Mouse (Mus musculus): ENCODE measurements around the gene Musk. TPM values are rescaled to one million over a fixed set of nuclear protein-coding genes. Genes with fewer than 3 reads are reported as not detected.

The Musk gene
- total RNA-seq, 2 experiments from 2014 or later, result not detected

GRCm38 (mm10) chr4:58307421-58307820 lies 21.7 kb downstream of the Musk start:
- no peak for ATAC-seq (replicated peaks; ENCODE audit: low FRiP score, low TSS enrichment, poor library complexity, severe bottlenecking)

DNA sequence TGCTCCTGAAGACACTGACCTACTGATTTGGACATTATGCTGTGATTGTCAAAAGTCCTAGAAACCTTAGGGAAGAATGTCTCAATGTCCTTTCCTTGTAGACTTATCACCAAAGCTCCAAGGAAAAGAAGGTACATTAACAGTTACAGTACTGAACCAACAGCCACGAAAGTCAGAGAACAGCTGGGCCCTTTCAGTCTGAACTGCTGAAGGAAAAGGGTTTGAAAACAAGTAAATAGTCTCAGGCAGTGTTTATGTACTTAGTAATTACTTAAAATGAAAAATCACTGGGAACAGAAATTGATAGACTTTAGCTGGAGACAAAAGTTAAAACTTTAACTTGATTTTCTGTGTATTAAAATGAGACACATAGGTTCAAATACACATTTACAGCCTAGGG lies 27.6 kb downstream of the Musk start:
- no peak for ATAC-seq (replicated peaks; ENCODE audit: low FRiP score, low TSS enrichment, poor library complexity, severe bottlenecking)

- no peak for ATAC-seq (replicated peaks; ENCODE audit: low FRiP score, low TSS enrichment, poor library complexity, severe bottlenecking)
Measured at GRCm38 (mm10) chr4:58314942-58315508, 29.3 kb downstream of the Musk start.

- ATAC-seq (replicated peaks; ENCODE audit: low FRiP score, low TSS enrichment, poor library complexity, severe bottlenecking), result no peak
Measured at GRCm38 (mm10) chr4:58317536-58317935, 31.8 kb downstream of the Musk start.

DNA sequence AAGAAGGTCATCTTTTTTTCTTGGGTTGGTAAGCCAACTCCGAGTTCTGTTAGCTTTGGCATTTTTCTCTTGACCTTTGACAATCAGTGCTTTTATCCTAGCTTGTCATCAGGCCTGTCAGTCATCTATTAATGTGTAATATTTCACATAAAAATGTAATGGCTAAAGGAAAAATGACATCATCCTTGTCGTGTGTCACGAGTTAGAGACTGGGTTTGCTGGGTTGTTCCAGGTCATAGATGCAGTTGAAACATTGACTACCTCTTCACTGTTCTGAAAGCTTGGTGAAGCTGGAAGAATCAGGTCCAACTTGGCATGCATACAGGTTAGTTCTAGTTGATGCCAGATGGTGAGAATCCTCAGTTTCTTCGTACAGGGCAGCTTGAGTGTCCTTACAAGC lies 34.5 kb downstream of the Musk start:
- ATAC-seq (replicated peaks; ENCODE audit: low FRiP score, low TSS enrichment, poor library complexity, severe bottlenecking), result no peak

- no peak for ATAC-seq (replicated peaks; ENCODE audit: low FRiP score, low TSS enrichment, poor library complexity, severe bottlenecking)
Measured at GRCm38 (mm10) chr4:58326746-58327145, 41.0 kb downstream of the Musk start.

- ATAC-seq (replicated peaks; ENCODE audit: low FRiP score, low TSS enrichment, poor library complexity, severe bottlenecking), result no peak
Measured at GRCm38 (mm10) chr4:58328231-58328630, 42.5 kb downstream of the Musk start.

GRCm38 (mm10) chr4:58330016-58330415 lies 44.3 kb downstream of the Musk start:
- ATAC-seq (replicated peaks; ENCODE audit: low FRiP score, low TSS enrichment, poor library complexity, severe bottlenecking), result no peak

- ATAC-seq (replicated peaks; ENCODE audit: low FRiP score, low TSS enrichment, poor library complexity, severe bottlenecking), result no peak
Measured at GRCm38 (mm10) chr4:58330864-58331638, 45.3 kb downstream of the Musk start.

DNA sequence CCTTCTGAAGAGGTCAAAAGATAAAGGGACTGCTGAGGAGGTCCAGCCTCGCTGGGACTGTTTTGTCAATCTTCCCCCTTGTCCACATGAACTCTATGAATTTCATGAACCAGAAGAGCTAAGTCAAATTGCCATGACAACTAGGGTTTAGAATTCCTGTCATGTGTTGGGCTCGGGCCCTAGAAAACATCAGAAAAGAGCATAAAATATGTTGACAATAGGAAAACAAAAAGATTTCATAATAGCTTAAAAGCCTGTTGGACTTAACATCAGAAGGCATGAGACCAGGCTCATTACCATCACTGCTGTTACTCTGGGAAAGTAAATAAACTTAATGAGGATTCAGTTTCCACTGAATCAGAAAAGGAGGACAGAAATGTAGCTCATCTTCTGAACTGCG lies 46.6 kb downstream of the Musk start:
- ATAC-seq (replicated peaks; ENCODE audit: low FRiP score, low TSS enrichment, poor library complexity, severe bottlenecking), result no peak

DNA sequence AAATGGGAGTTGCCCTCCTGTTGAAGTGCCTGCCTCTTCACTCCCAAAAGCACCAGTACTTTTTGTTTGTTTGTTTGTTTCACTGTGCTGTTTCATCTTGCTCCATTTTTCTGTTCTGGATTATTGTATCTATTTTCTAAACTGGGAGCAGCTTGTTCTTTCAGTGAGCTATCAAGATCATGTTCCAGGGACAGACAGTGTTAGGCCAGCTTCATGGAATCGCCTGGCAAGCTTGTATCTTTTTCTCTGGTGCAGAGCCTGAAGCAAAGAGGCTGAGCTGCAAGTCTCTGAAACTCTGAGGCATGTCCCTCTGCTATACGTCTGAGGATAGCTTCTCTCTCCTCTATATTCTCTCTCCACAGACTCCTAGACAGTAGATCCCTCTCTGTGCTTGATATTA lies 50.5 kb downstream of the Musk start:
- ATAC-seq (replicated peaks; ENCODE audit: low FRiP score, low TSS enrichment, poor library complexity, severe bottlenecking), result no peak

DNA sequence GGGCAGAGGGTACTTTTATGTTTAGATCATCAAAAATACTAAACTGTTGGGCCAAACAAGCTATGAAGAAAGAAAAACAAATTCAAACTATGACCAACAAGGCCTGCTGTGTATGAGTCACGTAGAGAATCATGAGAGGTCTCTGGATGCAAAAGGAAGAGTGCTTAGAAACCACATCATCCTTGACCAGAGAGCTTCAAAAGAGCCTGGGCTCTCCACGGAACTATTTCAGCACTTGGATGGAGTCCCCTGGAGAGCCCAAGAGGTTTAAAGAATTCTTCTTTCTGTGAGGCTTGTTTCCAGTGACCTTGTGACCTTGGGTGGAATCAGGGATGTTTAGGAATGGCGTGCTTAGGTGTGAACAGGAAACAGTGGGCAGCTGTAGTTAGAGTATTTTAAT lies 53.5 kb downstream of the Musk start:
- ATAC-seq (replicated peaks; ENCODE audit: low FRiP score, low TSS enrichment, poor library complexity, severe bottlenecking), result no peak

DNA sequence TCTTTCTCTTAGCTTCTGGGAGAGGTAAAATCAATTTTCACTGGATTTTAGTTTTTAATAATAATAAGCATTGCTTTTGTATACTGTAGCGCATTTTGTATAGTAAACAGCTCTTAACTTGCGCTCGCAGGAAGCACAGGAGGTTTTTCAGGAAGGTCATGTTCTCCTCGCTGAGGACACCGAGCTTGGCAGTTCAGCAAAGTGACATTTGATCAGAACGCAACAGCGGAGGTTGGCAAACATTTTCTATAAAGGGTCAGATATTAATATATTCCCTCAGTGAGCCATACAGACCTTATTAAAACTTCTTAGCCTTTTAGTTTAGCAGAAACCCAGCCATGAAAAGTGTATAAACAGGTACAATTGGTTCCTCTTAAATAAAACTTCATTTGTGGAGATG lies 64.4 kb downstream of the Musk start:
- ATAC-seq (replicated peaks; ENCODE audit: low FRiP score, low TSS enrichment, poor library complexity, severe bottlenecking), result no peak

GRCm38 (mm10) chr4:58351165-58351564 lies 65.4 kb downstream of the Musk start:
- no peak for ATAC-seq (replicated peaks; ENCODE audit: low FRiP score, low TSS enrichment, poor library complexity, severe bottlenecking)

DNA sequence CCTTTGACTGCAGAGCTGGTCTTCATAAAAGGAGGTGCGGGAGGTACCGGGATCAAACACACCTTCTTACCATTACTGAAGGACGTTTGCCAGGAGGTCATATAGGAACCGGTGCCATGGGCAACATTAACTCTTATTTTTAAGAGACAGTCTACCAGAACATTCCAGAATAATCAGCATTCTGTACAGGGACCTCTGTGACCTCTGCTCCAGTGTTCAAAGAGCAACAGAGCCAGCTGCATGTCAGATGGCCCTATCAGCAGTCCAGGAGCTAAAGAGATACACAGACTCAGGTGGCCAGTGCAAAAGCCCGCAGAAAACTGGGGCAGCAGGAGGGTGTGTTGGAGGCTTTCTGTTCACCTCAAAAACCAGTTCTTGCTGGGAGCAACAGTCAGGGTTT lies 65.8 kb downstream of the Musk start:
- ATAC-seq (replicated peaks; ENCODE audit: low FRiP score, low TSS enrichment, poor library complexity, severe bottlenecking), result no peak

DNA sequence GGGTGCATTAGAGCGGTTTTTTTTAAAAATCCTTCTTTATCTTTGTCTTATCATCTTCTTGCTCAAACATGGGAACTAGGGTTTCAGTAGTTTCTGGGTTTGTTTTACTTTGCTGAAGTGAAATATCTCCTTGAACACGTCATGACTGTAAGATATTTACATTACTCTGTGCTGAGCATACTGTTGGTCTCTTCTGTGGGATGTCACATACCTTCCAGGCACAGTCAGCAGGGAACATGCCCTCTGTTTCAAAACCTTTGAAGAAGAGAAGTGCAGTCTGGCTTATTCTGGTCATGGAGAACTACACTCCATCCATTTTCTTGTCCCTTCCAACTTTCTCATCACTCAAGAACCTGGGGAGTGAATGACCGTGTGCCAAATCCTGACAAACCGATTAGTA lies 73.2 kb downstream of the Musk start:
- no peak for ATAC-seq (replicated peaks; ENCODE audit: low FRiP score, low TSS enrichment, poor library complexity, severe bottlenecking)

- ATAC-seq (replicated peaks; ENCODE audit: low FRiP score, low TSS enrichment, poor library complexity, severe bottlenecking), result no peak
Measured at GRCm38 (mm10) chr4:58365321-58365720, 79.6 kb downstream of the Musk start.

DNA sequence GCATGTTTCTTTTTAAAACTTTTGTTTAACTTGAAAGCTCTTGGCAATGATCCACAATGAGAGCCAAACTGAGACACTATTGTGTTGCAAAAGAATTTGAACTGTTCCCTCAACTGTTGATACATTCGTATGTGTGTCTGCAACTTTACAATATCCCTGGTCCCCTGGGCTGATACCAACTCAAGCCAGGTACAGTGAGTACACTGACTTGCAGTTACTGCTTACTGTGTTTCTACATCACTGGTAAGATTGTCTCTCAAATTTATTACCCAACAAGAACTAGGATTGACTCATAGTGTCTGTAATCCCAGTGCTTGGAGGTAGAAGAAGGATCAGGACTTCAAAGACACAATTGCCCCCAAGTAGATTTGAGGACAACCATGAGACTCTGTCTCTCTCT lies 85.3 kb downstream of the Musk start:
- no peak for ATAC-seq (replicated peaks; ENCODE audit: low FRiP score, low TSS enrichment, poor library complexity, severe bottlenecking)

GRCm38 (mm10) chr4:58373599-58373998 lies 87.8 kb downstream of the Musk start:
- ATAC-seq (replicated peaks; ENCODE audit: low FRiP score, low TSS enrichment, poor library complexity, severe bottlenecking), result no peak

- no peak for ATAC-seq (replicated peaks; ENCODE audit: low FRiP score, low TSS enrichment, poor library complexity, severe bottlenecking)
Measured at GRCm38 (mm10) chr4:58374141-58374870, 88.5 kb downstream of the Musk start.

DNA sequence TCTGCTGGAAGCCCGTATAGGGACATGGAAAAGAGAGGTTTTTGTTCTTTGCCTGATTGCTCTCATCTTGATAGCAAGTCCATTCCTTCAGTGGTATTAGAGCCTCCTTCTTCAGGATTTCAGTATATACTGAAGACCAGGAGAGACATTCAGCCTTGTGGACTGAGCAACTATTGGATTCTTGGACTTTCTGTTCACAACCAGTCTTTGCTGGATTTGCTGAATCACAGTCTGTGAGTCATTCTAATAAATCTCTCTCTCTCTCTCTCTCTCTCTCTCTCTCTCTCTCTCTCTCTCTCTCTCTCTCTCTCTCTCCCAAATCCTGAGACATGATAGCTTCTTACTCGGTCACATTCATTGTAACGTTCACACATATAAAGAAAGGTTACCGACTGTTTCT lies 93.4 kb downstream of the Musk start:
- ATAC-seq (replicated peaks; ENCODE audit: low FRiP score, low TSS enrichment, poor library complexity, severe bottlenecking), result no peak

All from megakaryocyte-erythroid progenitor cell, adult 5-6 weeks (primary cell).